Mouse (Mus musculus): Measurements from ENCODE around the gene Lipa.

- peak; percentile 82 for TF ChIP-seq CTCF (IDR thresholded peaks at IDR 0.05; ENCODE audit: low read depth)
- no peak for TF ChIP-seq EP300 (optimal IDR thresholded peaks at IDR 0.05)
These were observed 43.7 kb downstream of the Lipa start for GRCm38 (mm10) chr19:34483547-34483946.

Measured in stomach, postnatal 0 days (tissue).